Mouse (Mus musculus) brain, embryonic 14.5 days (tissue): ENCODE results near the gene Sema3e.

Experiments
- CTCF ChIP-seq: fragments of 200-500 bp; IDR thresholded peaks from 2 replicates; pipeline ENCODE4 v1.5.1; 2012; ENCODE audit warnings: inconsistent platforms, mild to moderate bottlenecking, moderate library complexity, borderline replicate concordance; ENCODE audit not compliant: insufficient read depth, insufficient read length; ENCODE audit errors: extremely low read depth
- POLR2A ChIP-seq: fragments of 200-500 bp; IDR thresholded peaks from 2 replicates; pipeline ENCODE4 v1.6.1; 2012; ENCODE audit warnings: mild to moderate bottlenecking, inconsistent platforms, borderline replicate concordance; ENCODE audit not compliant: poor library complexity, insufficient read depth, insufficient read length, severe bottlenecking; ENCODE audit errors: extremely low read depth

GRCm38 (mm10) chr5:14173355-14174183, 148.5 kb downstream of the Sema3e start:
- TF ChIP-seq CTCF = no peak
- TF ChIP-seq POLR2A = no peak
